Mouse (Mus musculus) small intestine, adult 2 months (tissue): Measurements from ENCODE around the gene Hpn. TPM values are rescaled to one million over a fixed set of nuclear protein-coding genes. Genes with fewer than 3 reads are reported as not detected.

Source experiments
- H3K27ac ChIP-seq: fragments of 200-500 bp; 2 replicates; pipeline ENCODE4 v1.5.1; 2012; ENCODE audit warnings: low read depth, low read length, control low read depth, inconsistent platforms; ENCODE audit not compliant: insufficient read depth
- H3K27me3 ChIP-seq: fragments of 200-500 bp; 2 replicates; pipeline ENCODE4 v1.6.1; 2012; ENCODE audit warnings: mild to moderate bottlenecking, moderate library complexity, low read length, inconsistent platforms; ENCODE audit not compliant: control insufficient read depth, insufficient read depth
- H3K36me3 ChIP-seq: fragments of 200-500 bp; 2 replicates; pipeline ENCODE4 v1.6.1; 2012; ENCODE audit warnings: mild to moderate bottlenecking, low read length, control low read depth, inconsistent platforms; ENCODE audit not compliant: control insufficient read depth, insufficient read depth
- H3K4me1 ChIP-seq: fragments of 200-500 bp; 2 replicates; pipeline ENCODE4 v1.6.1; 2012; ENCODE audit warnings: low read length, inconsistent platforms, mixed read lengths; ENCODE audit not compliant: control insufficient read depth, insufficient read depth, insufficient read length
- H3K4me3 ChIP-seq: fragments of 200-500 bp; 2 replicates; pipeline ENCODE4 v1.5.1; 2012; ENCODE audit warnings: low read depth, mild to moderate bottlenecking, control low read depth, inconsistent platforms, low read length, moderate library complexity
- CTCF ChIP-seq: fragments of 200-500 bp; IDR thresholded peaks from 2 replicates; pipeline ENCODE4 v1.5.1; 2012; ENCODE audit warnings: low read depth, mild to moderate bottlenecking, control low read depth, inconsistent platforms, low read length, moderate library complexity, mixed read lengths; ENCODE audit not compliant: insufficient replicate concordance, insufficient read length; ENCODE audit errors: extremely low read depth
- POLR2A ChIP-seq: fragments of 200-500 bp; IDR thresholded peaks from 2 replicates; pipeline ENCODE4 v1.6.1; 2012; ENCODE audit warnings: low read depth, mild to moderate bottlenecking, control low read depth, inconsistent platforms, low read length, moderate library complexity
- WGBS: fragments of 180-500 bp; shearing (Covaris S2); methylation state at CpG from one replicate; pipeline ENCODE4 v1.1.7; 2018; 5-methylcytosine and 5-hydroxymethylcytosine counted together
- polyA plus RNA-seq: library from polyadenylated mRNA; depleted of rRNA; stranded (reverse); fragments of >200 nt; gene quantifications from 2 replicates; pipeline ENCODE4 v1.2.3, GENCODE M21; 2012

Gene Hpn
- polyA plus RNA-seq, 1 experiment: 4.2 TPM

DNA sequence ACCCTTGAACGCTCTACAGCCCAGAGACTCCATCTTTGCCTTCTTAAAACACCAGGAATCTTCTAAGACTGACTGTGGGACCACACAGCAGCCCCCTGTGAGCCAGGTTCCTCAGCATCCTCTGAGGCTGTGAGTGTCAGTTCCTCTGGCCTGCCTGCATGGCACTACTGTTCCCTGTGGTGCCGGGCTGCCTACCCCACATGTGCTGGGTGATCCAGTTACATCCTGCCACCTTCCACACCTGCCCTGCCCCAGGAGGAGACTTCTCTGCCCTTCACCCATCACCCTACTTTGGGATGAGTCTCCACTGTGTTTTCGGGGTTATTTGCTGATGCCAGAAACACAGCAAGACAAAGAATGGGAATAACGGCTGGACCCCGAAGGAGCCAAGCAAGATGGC lies 4.5 kb upstream of the Hpn start:
- Histone ChIP-seq H3K36me3 (no peaks in the 10 kb centered on the region), H3K27me3 (no peaks in the 10 kb centered on the region), H3K27ac (no peak overlapping the region), H3K4me1 (no peaks in the 10 kb centered on the region; the same call in 1 of the 2 replicates), H3K4me3 (no peak overlapping the region)
- TF ChIP-seq CTCF (no peak), POLR2A (no peak)
- WGBS: 89% methylated on average over 5 of the region's 5 CpGs

DNA sequence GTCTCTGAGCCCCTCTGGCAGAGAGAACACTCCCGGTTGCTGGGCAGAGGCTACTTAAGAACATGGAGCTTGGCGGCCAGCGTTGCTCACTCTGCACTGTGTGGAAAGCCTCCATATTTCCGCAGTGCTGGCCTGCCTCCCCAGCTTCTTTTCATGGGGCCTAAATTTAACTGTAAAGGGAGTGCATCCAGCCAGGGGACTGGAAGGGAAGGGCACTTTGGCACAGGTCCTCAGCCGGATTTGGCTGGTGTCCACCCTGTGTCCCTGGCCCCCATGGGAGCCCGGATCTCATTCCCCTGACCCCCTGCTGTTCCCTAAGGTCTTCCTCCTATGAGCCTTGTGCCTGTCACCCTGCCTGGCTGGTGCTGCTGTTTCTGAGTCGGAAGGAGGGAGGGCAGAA lies 3.4 kb upstream of the Hpn start:
- WGBS: 73% methylated on average over 7 of the region's 7 CpGs
- no peak for TF ChIP-seq POLR2A
- no peak for TF ChIP-seq CTCF
- H3K4me1 ChIP-seq: no peaks in the 10 kb centered on the region; the same call in 1 of the 2 replicates

DNA sequence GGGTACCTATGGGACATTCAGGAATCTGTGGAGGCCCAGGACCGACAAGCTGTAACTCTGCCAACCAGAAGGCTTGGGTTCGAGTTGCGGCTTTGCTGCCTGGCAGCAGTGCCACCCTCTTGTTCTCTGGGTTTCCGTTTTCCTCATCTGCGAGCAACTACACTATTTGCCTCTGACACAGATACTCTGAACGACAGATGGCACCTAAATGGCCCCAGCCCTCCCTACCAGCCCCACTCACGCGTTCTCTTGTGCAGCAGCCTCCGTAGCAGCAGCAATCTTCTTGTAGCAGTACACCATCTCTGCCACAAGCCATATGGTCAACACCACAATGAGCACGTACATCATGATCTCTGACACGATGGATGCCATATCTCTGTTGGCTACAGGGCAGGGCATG lies 2.4 kb upstream of the Hpn start:
- Histone ChIP-seq H3K4me3 (no peak overlapping the region), H3K36me3 (no peaks in the 10 kb centered on the region), H3K27ac (no peak overlapping the region), H3K27me3 (no peaks in the 10 kb centered on the region), H3K4me1 (no peaks in the 10 kb centered on the region; the same call in 1 of the 2 replicates)
- no peak for TF ChIP-seq POLR2A
- no peak for TF ChIP-seq CTCF
- 89% methylated on average over 11 of the region's 11 CpGs for WGBS

More for the DNA sequence above, 3.4 kb upstream of the Hpn start:
- no peaks in the 10 kb centered on the region for H3K27me3 ChIP-seq
- H3K27ac ChIP-seq: no peak overlapping the region
- no peaks in the 10 kb centered on the region for H3K36me3 ChIP-seq
- no peak overlapping the region for H3K4me3 ChIP-seq

DNA sequence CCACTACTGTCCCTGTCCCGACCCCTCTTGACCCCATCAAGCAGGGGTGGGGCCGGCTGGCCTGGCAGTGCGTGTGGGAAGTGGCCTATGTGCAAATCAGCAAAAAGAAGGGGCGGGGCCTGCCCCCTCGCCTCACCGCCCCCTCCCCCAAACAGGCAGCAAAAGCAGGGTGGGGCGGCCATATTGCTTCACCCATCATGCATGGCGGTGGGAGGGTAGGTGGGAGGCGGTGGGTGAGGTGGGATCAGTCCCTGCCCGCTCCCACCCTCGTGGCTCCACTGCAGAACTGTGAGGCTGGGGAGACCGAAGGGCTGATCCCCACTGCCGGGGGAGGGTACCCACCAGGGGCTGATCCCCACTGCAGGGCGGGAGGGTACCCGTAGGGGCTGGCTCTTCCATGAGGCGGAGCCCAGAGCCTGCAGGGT lies 1.6 kb upstream of the Hpn start:
- WGBS: 68% methylated on average over 16 of the region's 16 CpGs
- no peaks in the 10 kb centered on the region for H3K36me3 ChIP-seq
- H3K4me1 ChIP-seq: no peaks in the 10 kb centered on the region; the same call in 1 of the 2 replicates
- no peak overlapping the region for H3K27ac ChIP-seq
- TF ChIP-seq CTCF (no peak), POLR2A (no peak)
- no peaks in the 10 kb centered on the region for H3K27me3 ChIP-seq
- no peak overlapping the region for H3K4me3 ChIP-seq

DNA sequence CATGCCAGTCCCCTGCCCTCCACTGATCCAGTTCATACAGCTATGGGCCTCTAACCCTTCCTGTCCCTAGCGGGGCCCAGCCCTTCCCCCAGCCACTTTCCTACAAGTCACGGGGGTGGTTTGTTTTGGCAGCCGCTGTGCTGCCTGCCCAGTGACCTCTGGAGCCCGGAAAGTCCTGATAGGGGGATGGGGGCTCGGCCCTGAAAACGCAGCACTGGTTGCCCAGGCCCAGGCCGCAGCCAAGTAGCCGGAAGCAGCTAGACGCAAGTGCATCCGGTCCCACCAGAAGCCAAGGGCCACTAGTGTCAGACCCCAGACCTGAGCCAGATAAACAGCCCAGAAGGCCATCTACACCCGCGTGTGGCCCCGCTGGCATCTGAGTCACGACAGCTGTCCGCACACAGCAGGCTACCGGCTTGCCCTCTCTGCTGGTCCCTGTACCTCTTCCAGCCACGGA lies 525 bp upstream of the Hpn start:
- H3K4me1 ChIP-seq: no peaks in the 10 kb centered on the region; the same call in 1 of the 2 replicates
- H3K27ac ChIP-seq: no peak overlapping the region
- H3K4me3 ChIP-seq: no peak overlapping the region
- no peaks in the 10 kb centered on the region for H3K36me3 ChIP-seq
- TF ChIP-seq CTCF: no peak
- TF ChIP-seq POLR2A: no peak
- no peaks in the 10 kb centered on the region for H3K27me3 ChIP-seq
- 57% methylated on average over 17 of the region's 17 CpGs for WGBS

DNA sequence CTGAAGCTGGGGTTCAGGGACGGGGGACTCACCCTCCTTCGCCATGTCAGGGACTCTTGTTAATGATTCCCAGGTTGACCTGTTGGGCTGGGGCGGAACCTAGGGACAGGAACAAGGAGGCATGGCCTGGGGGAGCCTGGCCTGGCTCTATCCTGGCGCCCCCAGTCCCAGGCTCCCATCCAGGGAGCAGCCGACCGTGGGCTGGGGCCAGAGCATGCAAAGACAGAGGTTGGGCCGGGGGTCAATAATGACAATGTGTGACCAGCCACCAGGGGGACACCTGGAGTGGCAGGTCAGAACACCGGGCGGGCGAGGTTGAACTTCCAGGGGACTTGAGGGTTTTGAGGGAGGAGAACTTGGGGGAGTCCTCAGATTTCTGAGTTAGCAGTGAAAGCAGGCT lies 444 bp downstream of the Hpn start:
- Histone ChIP-seq H3K36me3 (no peaks in the 10 kb centered on the region), H3K27ac (no peak overlapping the region), H3K27me3 (no peaks in the 10 kb centered on the region), H3K4me1 (no peaks in the 10 kb centered on the region; the same call in 1 of the 2 replicates), H3K4me3 (no peak overlapping the region; the same call in 1 of the 2 replicates)
- WGBS: 30% methylated on average over 10 of the region's 10 CpGs
- no peak for TF ChIP-seq POLR2A
- no peak for TF ChIP-seq CTCF

DNA sequence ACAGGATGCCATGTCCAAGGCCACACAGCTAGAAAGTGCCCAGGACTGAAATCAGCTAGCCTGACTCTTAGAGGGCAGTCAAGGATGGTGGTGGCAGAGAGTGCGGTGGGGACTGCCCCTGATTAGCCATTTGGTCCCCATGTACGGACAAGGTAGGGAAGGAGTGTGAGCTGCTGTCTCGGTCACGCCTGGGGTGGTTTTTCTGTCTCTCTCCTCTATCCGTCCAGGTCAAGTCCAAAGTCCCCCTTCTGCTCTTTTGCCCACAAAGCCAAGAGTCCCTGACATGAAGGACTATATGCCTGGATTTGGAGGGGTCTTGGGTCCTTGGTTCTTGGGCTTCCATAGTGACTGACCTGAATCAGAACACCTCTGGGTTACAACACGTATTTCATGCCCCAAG lies 1.3 kb downstream of the Hpn start:
- H3K27ac ChIP-seq: no peak overlapping the region
- TF ChIP-seq CTCF: no peak
- TF ChIP-seq POLR2A: no peak
- no peaks in the 10 kb centered on the region for H3K36me3 ChIP-seq
- H3K4me3 ChIP-seq: no peak overlapping the region
- no peaks in the 10 kb centered on the region; the same call in 1 of the 2 replicates for H3K4me1 ChIP-seq
- 76% methylated on average over 6 of the region's 6 CpGs for WGBS
- no peaks in the 10 kb centered on the region for H3K27me3 ChIP-seq
